Mouse (Mus musculus): ENCODE results near the gene CT030661.1. TPM values are rescaled to one million over a fixed set of nuclear protein-coding genes. Genes with fewer than 3 reads are reported as not detected.
A peak's percentile ranks its signal among the peaks of the same experiment; 100 is the strongest.
"Not testable (repeated sequence)": the region's sequence is repeated elsewhere in the genome, so short reads cannot be mapped to it uniquely, and the experiment has no call there.

Gene CT030661.1
- 11.9 and 12.8 TPM in 2 replicates for polyA plus RNA-seq (2014; fragmentation: Nextera tagmentation; extraction: Ambion mirVana)

DNA sequence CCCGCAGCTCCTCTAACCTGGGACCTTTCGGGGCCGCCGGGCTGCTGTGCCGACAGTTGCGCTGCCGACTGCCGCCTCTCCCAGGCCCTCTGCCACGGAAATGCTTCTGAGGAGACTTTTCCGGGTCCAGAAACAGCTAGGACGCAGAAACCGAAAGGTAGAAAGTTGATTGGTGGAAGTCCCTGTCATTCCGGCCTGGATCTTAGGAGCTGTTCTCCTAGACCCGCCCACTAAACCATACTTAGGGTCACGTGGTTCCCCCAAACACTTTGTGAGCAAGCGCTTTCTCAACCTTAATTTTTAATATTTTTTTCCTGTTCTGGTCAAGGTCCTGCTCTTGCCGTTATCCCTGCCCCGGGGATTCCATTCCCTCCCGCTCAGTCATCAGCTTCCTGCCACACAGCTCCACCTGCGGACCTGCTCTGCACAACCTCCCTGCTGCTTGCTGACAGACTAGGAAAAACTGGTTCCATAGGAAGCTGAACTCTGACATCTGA lies at the start of gene CT030661.1:
CT030661.1 (minus strand) TSS at position 108 of the 497 bp plus-strand sequence.
- WGBS: under 1% methylated on average over 20 of the region's 20 CpGs
- peak; percentile 87 for DNase-seq (ENCODE audit: low spot score)
- not testable (repeated sequence) for H3K4me1 ChIP-seq (ENCODE audit: control insufficient read depth, insufficient read depth, low read length); H3K9me3 ChIP-seq (ENCODE audit: control insufficient read depth, low read length); H3K36me3 ChIP-seq (ENCODE audit: control insufficient read depth, insufficient read depth, low read length); H3K27me3 ChIP-seq (ENCODE audit: control insufficient read depth, insufficient read depth, low read length); H3K27ac ChIP-seq (ENCODE audit: low read depth, low read length)
- Histone ChIP-seq H3K4me2 (ENCODE audit: low read depth) (peak within 1 kb of the TSS; percentile 39), H3K9ac (ENCODE audit: low read length) (peak within 1 kb of the TSS; percentile 68), H3K4me3 (ENCODE audit: low read depth, low read length) (peak within 1 kb of the TSS; percentile 51)
- ATAC-seq (ENCODE audit: insufficient read depth, low FRiP score, low TSS enrichment): peak; percentile 99

DNA sequence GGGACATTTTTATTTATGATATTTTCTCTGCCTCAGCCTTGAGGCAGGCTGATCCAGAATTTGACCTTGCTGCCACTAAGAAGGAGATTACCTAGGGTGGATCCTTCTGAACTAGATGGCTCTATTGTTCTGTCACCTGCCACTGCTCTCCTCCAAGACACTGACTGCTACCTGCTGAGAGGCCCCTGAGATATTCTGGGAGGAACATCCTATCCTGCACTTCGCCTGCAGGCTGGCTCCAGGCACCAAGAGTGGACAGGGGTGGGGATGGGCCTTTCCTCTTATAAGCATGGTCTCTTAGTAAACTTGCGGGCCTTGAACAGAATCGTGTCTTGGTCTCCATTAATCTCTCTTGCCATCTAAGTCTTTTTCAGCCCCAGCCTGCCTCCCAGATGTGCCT lies 49.3 kb upstream of the CT030661.1 start:
- H3K27me3 ChIP-seq (ENCODE audit: control insufficient read depth, insufficient read depth, low read length): no peaks in the 10 kb centered on the region
- H3K9me3 ChIP-seq (ENCODE audit: control insufficient read depth, low read length): peaks cover 6% of the 10 kb centered on the region; the same call in 1 of the 2 replicates
- H3K27ac ChIP-seq (ENCODE audit: low read depth, low read length): no peak overlapping the region
- 0 out of 2 replicates have a peak, but pooled peaks cover 2% of the 10 kb centered on the region for H3K4me1 ChIP-seq (ENCODE audit: control insufficient read depth, insufficient read depth, low read length)
- no peak overlapping the region for H3K4me3 ChIP-seq (ENCODE audit: low read depth, low read length)
- H3K36me3 ChIP-seq (ENCODE audit: control insufficient read depth, insufficient read depth, low read length): no peaks in the 10 kb centered on the region
- no peak overlapping the region for H3K9ac ChIP-seq (ENCODE audit: low read length)
- WGBS: 95% methylated on average over 3 of the region's 3 CpGs
- no peak overlapping the region for H3K4me2 ChIP-seq (ENCODE audit: low read depth)
- DNase-seq (ENCODE audit: low spot score) (no peak), ATAC-seq (ENCODE audit: insufficient read depth, low FRiP score, low TSS enrichment) (no peak)

DNA sequence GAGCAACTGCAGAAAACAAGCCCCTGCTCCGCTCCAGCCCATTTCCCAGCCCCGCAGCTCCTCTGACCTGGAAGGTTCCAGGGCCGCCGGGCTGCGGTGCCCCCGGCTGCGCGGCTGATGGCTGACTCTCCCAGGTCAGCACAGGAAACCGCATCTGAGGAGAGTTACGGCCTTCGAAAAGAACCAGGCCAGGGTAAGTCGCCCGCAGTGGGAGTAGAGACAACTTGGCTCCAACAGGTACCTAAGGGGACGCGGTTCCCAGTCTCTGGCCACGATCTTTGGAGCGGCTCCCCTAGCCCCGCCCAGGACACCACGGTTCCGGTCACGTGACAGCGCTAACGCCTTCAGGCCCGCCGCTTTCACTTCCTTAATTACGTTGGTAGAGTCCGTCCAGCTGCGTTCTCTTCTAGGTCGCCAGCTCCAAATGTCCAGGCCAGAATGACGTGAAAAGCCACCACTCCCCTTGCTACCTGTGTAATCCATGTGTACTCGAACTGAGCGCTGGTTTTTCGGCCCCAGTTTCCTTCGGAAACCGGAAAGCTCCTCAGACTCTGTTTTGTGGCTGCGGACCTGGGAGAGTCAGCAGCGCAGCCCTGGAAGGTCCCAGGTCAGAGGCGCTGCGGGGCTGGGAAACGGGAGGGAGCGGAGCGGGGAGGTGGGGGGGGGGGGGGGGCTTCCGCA lies 46.6 kb upstream of the CT030661.1 start, which contains the start of the genes Zfp944 and Zfp758:
Zfp944 (minus strand) TSS at position 300 of the 681 bp plus-strand sequence.
Zfp758 (plus strand) TSS at position 353 of the 681 bp plus-strand sequence.
- ATAC-seq (ENCODE audit: insufficient read depth, low FRiP score, low TSS enrichment): peak; percentile 99
- H3K9me3 ChIP-seq (ENCODE audit: control insufficient read depth, low read length); H3K27me3 ChIP-seq (ENCODE audit: control insufficient read depth, insufficient read depth, low read length); H3K36me3 ChIP-seq (ENCODE audit: control insufficient read depth, insufficient read depth, low read length); H3K4me1 ChIP-seq (ENCODE audit: control insufficient read depth, insufficient read depth, low read length): not testable (repeated sequence)
- Histone ChIP-seq H3K4me2 (ENCODE audit: low read depth) (peak within 1 kb of the TSS; percentile 46), H3K4me3 (ENCODE audit: low read depth, low read length) (peak within 1 kb of the TSS; percentile 48), H3K9ac (ENCODE audit: low read length) (peak within 1 kb of the TSS; percentile 64), H3K27ac (ENCODE audit: low read depth, low read length) (peak within 1 kb of the TSS; percentile 73)
- WGBS: 0% methylated on average over 28 of the region's 43 CpGs
- peak; percentile 68 for DNase-seq (ENCODE audit: low spot score)

DNA sequence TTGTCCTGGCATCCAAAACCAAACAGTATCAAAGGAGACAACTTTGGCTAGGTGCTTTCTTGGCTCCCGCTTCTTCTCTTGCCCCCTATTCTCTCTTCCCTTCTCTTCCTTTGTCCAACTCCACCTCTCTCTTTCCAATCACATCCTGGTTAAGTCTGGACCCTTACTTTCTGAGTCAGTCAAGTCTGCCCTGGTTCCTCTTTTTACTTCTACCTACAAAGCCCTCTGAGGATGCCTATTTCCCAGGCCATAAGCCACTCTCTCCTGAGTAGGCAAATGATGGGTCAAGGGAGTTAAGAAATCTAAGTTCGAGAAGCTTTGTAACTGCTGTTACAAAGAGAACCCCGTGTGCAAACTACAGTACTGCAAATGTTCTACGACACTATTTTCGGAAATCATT lies 45.9 kb upstream of the CT030661.1 start:
- peak overlapping the region; percentile 46 for H3K4me2 ChIP-seq (ENCODE audit: low read depth)
- no peak for DNase-seq (ENCODE audit: low spot score)
- no peak overlapping the region for H3K27ac ChIP-seq (ENCODE audit: low read depth, low read length)
- WGBS: 31% methylated on average over 5 of the region's 5 CpGs
- H3K9me3 ChIP-seq (ENCODE audit: control insufficient read depth, low read length): peaks cover 4% of the 10 kb centered on the region; the same call in 1 of the 2 replicates
- H3K4me3 ChIP-seq (ENCODE audit: low read depth, low read length): peak overlapping the region; percentile 48
- H3K27me3 ChIP-seq (ENCODE audit: control insufficient read depth, insufficient read depth, low read length): no peaks in the 10 kb centered on the region
- H3K9ac ChIP-seq (ENCODE audit: low read length): peak overlapping the region; percentile 39
- ATAC-seq (ENCODE audit: insufficient read depth, low FRiP score, low TSS enrichment): no peak
- 0 out of 2 replicates have a peak, but pooled peaks cover 2% of the 10 kb centered on the region for H3K4me1 ChIP-seq (ENCODE audit: control insufficient read depth, insufficient read depth, low read length)
- H3K36me3 ChIP-seq (ENCODE audit: control insufficient read depth, insufficient read depth, low read length): no peaks in the 10 kb centered on the region

DNA sequence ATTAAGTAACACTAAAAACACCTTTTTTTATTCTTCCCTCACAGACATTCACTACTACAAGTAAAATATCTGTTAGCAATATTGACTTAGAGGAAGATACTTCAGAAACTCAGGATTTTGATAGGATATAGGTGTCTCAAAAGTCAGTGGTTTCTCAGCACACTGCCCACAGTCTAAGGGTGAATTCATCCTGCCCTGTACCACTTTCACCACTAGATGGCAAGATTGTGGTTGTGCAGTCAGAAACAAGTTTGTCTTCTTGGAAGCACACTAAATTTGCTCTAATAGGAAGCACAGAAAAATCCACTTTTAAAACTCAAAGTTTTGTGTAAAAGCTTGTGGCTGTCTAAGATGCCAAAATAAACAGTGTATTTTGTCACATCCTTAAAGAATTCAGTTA lies 38.2 kb upstream of the CT030661.1 start:
- Histone ChIP-seq H3K4me3 (ENCODE audit: low read depth, low read length) (no peak overlapping the region), H3K27ac (ENCODE audit: low read depth, low read length) (no peak overlapping the region), H3K9ac (ENCODE audit: low read length) (no peak overlapping the region), H3K4me1 (ENCODE audit: control insufficient read depth, insufficient read depth, low read length) (no peaks in the 10 kb centered on the region), H3K36me3 (ENCODE audit: control insufficient read depth, insufficient read depth, low read length) (no peaks in the 10 kb centered on the region), H3K4me2 (ENCODE audit: low read depth) (no peak overlapping the region), H3K9me3 (ENCODE audit: control insufficient read depth, low read length) (no peaks in the 10 kb centered on the region), H3K27me3 (ENCODE audit: control insufficient read depth, insufficient read depth, low read length) (no peaks in the 10 kb centered on the region)
- DNase-seq (ENCODE audit: low spot score): no peak
- no peak for ATAC-seq (ENCODE audit: insufficient read depth, low FRiP score, low TSS enrichment)

DNA sequence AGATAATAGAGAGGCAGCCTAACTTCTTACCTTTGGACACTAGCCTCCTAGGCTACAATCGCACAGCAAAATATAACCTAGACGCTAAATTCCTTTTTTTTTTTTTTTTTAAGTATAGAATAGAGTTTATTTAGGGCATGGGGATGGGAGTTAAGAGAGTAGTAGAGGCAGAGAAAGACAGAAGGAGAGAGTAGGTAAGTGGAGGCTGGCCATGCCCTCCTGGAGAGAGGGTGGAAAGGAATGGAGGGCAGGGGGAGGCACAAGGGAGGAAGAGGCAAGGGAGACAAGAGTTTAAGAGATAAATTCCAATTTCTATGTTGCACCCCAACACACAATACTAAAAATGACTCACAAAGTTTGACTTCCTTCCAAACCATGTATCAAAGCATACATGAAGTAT lies 610 bp upstream of the CT030661.1 start:
- Histone ChIP-seq H3K9ac (ENCODE audit: low read length) (peak overlapping the region; percentile 35; the same call in 1 of the 2 replicates), H3K4me2 (ENCODE audit: low read depth) (peak overlapping the region; percentile 39), H3K4me3 (ENCODE audit: low read depth, low read length) (peak overlapping the region; percentile 51)
- H3K27me3 ChIP-seq (ENCODE audit: control insufficient read depth, insufficient read depth, low read length); H3K9me3 ChIP-seq (ENCODE audit: control insufficient read depth, low read length); H3K36me3 ChIP-seq (ENCODE audit: control insufficient read depth, insufficient read depth, low read length); H3K27ac ChIP-seq (ENCODE audit: low read depth, low read length); H3K4me1 ChIP-seq (ENCODE audit: control insufficient read depth, insufficient read depth, low read length); DNase-seq (ENCODE audit: low spot score): not testable (repeated sequence)
- ATAC-seq (ENCODE audit: insufficient read depth, low FRiP score, low TSS enrichment): 0 out of 2 replicates have a peak, but pooled peaks have one; percentile 6
- 18% methylated on average over 2 of the region's 2 CpGs for WGBS

DNA sequence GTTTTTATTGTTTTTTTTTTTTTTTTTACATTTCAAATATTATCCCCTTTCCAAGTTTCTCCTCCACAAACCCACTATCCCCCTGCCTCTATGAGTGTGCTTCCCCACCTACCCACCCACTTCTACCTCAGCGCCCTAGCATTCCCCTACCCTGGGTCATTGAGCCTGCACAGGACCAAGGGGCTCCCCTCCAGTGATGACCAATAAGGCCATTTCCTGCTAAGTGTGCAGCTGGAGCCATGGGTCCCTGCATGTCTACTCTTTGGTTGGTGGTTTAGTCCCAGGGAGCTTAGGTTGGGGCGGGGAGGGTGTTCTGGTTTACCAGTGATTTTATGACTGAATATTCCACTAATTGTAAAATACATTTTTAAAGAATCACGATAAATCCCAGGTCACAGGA lies 418 bp downstream of the CT030661.1 start:
- not testable (repeated sequence) for H3K9me3 ChIP-seq (ENCODE audit: control insufficient read depth, low read length); H3K27ac ChIP-seq (ENCODE audit: low read depth, low read length)
- peak; percentile 82 for ATAC-seq (ENCODE audit: insufficient read depth, low FRiP score, low TSS enrichment)

More for the DNA sequence above, 418 bp downstream of the CT030661.1 start:
- Histone ChIP-seq H3K9ac (ENCODE audit: low read length) (peak overlapping the region; percentile 68), H3K4me3 (ENCODE audit: low read depth, low read length) (peak overlapping the region; percentile 51), H3K4me2 (ENCODE audit: low read depth) (peak overlapping the region; percentile 37)
- not testable (repeated sequence) for H3K36me3 ChIP-seq (ENCODE audit: control insufficient read depth, insufficient read depth, low read length); H3K27me3 ChIP-seq (ENCODE audit: control insufficient read depth, insufficient read depth, low read length); H3K4me1 ChIP-seq (ENCODE audit: control insufficient read depth, insufficient read depth, low read length); DNase-seq (ENCODE audit: low spot score)
- 0% methylated on average over 3 of the region's 3 CpGs for WGBS
